Mouse (Mus musculus) G1E (cell line): ENCODE results near the gene Artn.

Source experiments
- CTCF ChIP-seq: IDR thresholded peaks from 2 replicates; pipeline ENCODE4 v1.5.1; 2012; ENCODE audit warnings: low read depth, low read length, inconsistent platforms, mixed read lengths
- GATA1 ChIP-seq: IDR thresholded peaks from 2 replicates; pipeline ENCODE4 v1.6.1; 2012; ENCODE audit warnings: borderline replicate concordance, low read length, inconsistent platforms, mixed read lengths
- GATA2 ChIP-seq: IDR thresholded peaks from 2 replicates; pipeline ENCODE4 v1.6.1; 2012; ENCODE audit warnings: low read depth, low read length, inconsistent platforms, borderline replicate concordance
- POLR2AphosphoS5 ChIP-seq: IDR thresholded peaks from 2 replicates; pipeline ENCODE4 v1.6.1; 2012; ENCODE audit warnings: low read depth, low read length, inconsistent platforms; ENCODE audit not compliant: insufficient replicate concordance

GRCm38 (mm10) chr4:117964346-117965025 lies 34.9 kb upstream of the Artn start:
- TF ChIP-seq CTCF (no peak), GATA1 (no peak), GATA2 (no peak), POLR2AphosphoS5 (no peak)
